Mouse (Mus musculus): ENCODE results near the gene D6Ertd527e.
A peak's percentile ranks its signal among the peaks of the same experiment; 100 is the strongest.

D6Ertd527e gene

GRCm38 (mm10) chr6:87111493-87111892, 6.9 kb downstream of the D6Ertd527e start:
- DNase-seq (ENCODE audit: low spot score in 2 of 2), result no peak

DNA sequence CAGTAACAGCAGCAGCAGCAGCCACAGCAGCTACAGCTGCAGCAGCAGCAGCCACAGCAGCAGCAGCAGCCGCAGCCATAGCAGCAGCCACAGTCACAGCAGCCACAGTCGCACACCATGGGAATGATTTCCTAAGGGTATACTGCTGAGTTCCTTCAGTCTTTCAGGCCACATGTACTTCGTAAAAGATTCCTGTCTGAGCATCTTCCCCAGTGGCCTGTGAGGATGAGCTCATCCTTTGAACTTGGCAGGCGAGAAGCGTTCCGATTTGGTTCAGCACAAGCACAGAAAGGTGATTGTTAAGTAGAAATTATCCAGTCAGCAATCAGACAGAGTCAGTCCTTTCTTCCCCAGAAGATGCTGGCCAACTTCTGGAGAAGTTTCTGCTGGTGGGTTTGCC, 7.6 kb downstream of the D6Ertd527e start:
- DNase-seq (ENCODE audit: low spot score in 2 of 2), result peak in 1 of 2 experiments; percentile 57

DNA sequence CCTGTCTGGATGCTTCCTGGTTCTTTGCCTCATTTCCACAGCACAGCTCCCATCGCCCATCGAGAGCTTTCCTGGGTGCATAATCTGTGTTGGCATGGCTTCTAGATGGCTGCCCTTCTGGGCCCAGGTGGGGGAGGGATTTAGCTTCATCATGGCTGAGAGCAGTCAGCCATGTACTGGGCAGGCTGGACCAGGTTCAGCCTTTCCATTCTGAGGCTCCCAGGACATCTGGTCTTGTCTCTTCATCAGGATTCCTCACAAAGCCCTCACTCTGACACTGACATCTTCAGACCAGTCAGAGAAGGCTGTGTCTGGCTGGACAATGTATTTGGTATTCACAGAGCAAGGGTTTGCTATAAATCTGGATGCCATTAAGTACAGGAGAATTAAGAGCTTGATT, 11.4 kb downstream of the D6Ertd527e start:
- peak in 1 of 2 experiments; percentile 50 for DNase-seq (ENCODE audit: low spot score in 2 of 2)

DNA sequence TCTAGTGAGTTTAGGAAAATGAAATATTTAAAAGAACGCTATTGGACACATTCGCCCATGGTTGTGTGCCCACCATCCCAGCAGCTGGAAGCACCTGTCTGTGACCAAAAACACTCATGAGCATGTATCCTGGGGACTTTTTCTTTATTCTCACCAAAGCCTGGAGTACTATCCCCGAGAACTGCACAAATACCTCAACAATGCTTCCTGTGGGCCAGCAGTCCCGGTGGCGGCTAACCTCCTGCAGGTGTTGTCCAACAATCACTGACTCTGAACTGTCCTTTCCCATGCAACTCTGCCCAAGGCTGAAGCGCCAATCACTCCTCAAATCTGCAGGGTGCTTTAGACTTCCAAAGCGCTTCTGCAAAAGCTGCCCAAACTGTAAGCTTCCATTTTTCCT, 12.1 kb downstream of the D6Ertd527e start:
- DNase-seq (ENCODE audit: low spot score in 2 of 2), result peak in 1 of 2 experiments; percentile 41

GRCm38 (mm10) chr6:87119066-87119837, 14.7 kb downstream of the D6Ertd527e start:
- peak in 1 of 2 experiments; percentile 1 for DNase-seq (ENCODE audit: low spot score in 2 of 2)

DNA sequence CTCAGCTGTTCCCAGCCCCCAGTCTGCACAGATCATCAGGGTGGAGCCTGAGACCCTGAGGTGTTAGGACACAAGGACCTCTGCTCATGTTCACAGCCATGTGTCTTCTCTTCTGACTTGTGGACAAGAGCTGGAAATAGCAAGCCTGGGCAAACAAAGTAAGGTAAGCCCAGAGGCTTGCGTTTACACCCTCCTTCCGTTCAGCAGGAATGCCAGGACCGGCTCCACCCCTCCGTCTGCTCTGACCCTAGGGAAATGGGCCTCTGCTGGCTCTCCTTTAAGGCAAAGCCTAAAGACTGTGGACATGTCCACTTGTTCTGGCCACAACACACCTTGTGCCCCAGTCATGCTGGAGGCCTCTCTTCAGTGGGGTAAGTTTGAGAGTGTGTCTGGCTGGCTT, 15.4 kb downstream of the D6Ertd527e start:
- DNase-seq (ENCODE audit: low spot score in 2 of 2), result no peak

DNA sequence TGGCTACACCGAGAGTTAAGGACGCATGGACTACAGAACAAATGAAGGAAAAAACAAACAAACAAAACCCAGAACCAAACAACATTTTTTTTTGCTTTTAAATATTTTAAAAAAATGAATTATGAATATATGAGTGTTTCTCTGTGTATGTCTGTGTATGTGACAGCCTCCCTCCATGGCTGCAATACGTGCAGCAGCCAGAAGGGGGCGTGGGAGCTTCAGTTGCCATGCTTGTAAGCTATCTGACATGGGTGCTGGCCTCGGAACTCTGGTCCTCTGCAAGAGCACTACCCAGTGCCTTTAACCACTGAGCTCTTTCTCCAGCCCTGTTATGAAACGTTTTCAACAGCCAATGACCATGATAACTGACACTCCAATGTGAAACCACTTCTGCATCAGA, 16.1 kb downstream of the D6Ertd527e start:
- DNase-seq (ENCODE audit: low spot score in 2 of 2), result no peak

DNA sequence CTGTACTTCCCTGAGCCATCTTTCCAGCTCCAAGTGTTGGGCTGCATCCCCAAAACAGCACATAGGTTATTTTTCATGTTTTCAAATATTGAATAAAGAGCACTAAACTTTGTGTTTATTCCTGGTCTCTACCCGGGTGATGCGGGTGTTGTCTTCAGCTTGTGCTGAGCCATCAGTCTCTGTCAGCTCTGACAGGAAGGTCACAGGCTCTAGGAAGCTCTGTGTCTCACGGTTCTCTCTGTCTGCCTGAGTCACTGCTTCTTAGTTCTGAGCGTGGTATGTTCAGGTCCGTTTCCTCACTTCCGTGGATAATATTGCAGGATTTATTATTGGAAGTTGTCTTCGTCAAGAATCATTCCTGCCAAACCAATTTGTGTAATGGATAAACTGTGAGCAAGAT, 17.4 kb downstream of the D6Ertd527e start:
- DNase-seq (ENCODE audit: low spot score in 2 of 2), result no peak

DNA sequence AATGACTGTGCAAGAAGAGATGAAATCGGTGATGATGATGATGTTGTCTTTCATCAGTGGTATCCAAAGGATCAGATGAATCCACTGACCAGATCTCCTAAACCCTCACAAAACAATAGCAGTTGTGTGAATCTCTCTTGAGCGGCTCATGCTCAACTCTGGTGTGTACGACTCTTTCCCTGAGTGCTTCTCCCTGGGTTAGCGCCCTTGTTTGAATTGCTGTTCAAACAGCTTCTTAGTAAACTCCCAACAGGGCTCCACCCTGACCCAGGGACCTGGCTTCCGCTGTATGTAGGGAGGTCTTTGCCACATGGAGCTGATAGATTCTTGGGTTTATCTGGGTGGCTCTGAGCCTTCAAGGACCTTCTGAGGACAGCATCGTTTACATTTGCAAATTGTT, 18.9 kb downstream of the D6Ertd527e start:
- no peak for DNase-seq (ENCODE audit: low spot score in 2 of 2)

GRCm38 (mm10) chr6:87123973-87124372, 19.4 kb downstream of the D6Ertd527e start:
- peak in 1 of 2 experiments; percentile 36 for DNase-seq (ENCODE audit: low spot score in 2 of 2)

DNA sequence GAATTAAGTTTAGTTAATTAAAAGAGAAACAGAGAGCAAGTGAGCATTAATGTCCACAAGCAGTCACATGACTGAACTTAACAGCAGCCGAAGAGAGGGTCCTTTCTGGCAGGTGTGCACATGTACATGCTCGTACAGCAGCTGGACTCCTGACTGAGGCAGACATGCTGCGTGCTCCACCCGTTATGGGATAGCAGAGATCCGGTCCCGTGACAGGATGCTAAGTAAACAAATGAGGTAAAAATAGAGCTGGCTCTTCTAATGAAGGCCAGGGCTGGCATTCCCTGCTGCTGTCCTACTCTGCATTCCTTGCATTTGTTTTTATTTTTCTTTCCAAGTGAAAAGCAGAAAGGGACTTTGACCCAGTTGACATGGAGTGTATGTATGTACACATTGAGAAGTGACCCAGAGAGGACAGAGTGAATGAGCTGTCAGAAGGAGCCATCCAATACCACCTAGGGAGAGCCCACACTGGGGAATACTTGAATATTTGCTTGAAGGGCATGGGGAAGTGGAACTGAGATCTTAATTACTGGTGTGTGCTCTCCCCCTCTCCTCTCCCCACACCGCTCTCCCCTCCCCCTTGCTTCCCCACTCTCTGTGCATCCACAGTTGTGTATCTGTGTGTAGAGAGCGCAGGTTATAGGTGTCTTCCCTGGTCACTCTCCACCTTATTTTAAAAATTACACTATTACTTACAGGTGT, 22.7 kb downstream of the D6Ertd527e start:
- DNase-seq (ENCODE audit: low spot score in 2 of 2), result no peak

DNA sequence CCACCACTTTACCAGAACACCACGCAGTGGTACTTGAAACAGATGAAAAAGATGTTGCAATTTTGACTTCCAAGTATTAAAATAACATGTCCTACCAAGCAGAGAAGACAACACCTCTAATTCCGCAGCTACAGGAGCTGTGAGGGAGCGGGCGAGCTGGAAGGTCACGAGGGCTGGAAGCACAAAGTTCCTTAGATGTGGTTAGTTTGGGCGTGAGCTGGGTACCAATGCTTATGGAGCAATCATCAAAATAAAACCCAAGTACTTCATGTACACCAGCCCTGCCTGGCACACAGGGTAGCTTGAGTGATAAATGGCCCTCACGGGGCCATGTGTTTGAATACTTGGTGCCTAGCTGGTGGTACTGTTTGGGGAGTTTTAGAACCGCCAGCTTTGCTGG, 25.3 kb downstream of the D6Ertd527e start:
- DNase-seq (ENCODE audit: low spot score in 2 of 2), result no peak

GRCm38 (mm10) chr6:87130628-87131027, 26.1 kb downstream of the D6Ertd527e start:
- no peak for DNase-seq (ENCODE audit: low spot score in 2 of 2)

- no peak for DNase-seq (ENCODE audit: low spot score in 2 of 2)
These were observed 26.5 kb downstream of the D6Ertd527e start for GRCm38 (mm10) chr6:87131078-87131477.

DNA sequence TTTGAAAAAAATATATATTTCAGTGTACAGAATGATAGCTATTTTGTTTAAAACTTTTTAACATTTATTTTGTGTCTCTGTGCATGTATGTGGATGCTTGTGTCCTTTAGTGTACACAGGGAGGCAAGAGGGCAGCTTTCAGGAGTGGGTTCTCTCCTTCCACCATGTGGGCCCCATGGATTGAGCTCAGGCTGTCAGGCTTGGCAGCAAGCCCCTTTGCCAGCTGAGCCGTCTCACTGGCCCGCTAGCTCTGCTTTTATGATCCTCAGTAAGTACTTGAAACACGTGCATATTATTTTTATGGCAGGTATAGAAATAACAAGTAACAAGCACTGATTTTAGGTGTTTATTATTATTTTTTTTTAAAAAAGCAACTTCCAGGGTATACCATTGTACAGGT, 29.0 kb downstream of the D6Ertd527e start:
- no peak for DNase-seq (ENCODE audit: low spot score in 2 of 2)

- DNase-seq (ENCODE audit: low spot score in 2 of 2), result no peak
These were observed 29.5 kb downstream of the D6Ertd527e start for GRCm38 (mm10) chr6:87133966-87134546.

- no peak for DNase-seq (ENCODE audit: low spot score in 2 of 2)
These were observed 33.9 kb downstream of the D6Ertd527e start for GRCm38 (mm10) chr6:87138479-87138878.

DNA sequence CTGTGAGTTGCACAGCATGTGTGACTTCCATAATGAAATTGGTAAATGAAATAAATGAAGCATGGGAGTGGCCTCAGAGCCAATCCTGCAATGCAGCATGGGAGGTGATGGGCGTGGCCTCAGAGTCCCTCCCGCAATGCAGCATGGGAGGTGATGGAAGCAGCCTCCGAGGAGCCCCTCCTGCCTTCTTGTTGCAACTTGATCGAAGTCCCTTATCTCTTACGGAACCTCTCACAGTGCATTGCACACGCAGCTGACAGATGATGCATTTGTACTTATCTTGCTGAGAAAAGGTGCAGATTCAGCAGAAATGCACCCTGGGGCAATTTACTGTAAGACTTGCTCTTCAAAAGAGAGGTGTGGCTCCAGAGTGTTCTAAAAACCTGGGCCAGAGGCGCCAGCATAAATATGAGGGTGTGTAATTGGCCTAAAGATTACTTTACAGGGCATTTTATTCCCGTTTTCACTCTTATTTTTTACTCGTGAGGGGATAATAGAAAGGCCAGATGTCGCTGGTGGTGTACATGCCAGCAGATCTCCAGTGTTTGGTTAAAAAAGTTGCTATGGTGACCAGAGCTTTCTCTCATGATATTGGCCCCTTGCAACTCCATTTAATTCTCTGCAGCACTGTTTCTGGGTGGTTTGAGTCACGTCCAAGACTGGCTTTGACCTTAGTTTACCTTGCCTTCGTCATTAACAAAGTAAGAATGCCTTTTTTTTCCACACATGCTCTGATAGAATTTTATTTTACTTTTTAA, 35.4 kb downstream of the D6Ertd527e start:
- DNase-seq (ENCODE audit: low spot score in 2 of 2), result no peak

DNA sequence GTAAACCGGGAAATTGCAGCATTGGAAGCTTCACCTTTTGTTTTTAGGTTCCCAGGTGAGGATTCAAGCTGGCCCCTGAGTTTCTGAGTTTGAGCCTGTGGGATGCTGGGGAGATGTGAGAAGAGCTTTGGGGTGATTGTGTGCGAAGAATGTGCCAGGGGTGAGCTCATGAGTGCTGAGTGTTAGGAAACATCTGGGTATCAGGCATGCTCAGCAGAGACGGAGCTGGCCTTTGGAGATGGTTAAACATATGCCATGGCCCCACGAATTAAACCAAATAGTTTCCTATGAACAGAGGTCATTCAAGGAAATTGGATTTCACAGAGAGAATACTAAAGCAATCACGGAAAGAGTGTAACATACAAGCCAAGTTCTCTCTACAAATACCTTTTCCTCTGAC, 37.7 kb downstream of the D6Ertd527e start:
- DNase-seq (ENCODE audit: low spot score in 2 of 2), result no peak

DNA sequence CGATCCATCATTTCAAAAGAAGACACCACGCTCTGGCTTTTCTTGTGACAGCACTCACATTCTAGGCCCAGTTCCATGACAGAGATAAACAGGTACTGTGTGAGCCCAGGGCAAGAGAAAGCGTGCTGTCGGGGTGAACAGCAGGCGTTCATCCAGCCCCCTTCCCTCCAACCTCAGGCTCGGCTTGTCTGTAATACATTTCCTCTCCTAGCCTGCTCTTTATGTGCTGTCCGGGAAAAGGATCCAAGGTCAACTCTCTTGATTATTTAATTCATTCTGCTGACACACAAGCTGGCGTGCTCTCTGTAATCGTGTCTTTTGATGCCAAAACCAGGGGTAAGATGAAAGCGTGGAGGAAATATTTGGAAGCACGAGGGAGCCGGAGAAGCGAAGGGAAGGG, 39.0 kb downstream of the D6Ertd527e start:
- DNase-seq (ENCODE audit: low spot score in 2 of 2), result peak in 1 of 2 experiments; percentile 42

- no peak for DNase-seq (ENCODE audit: low spot score in 2 of 2)
These were observed 43.4 kb downstream of the D6Ertd527e start for GRCm38 (mm10) chr6:87147921-87148320.

- no peak for DNase-seq (ENCODE audit: low spot score in 2 of 2)
These were observed 45.9 kb downstream of the D6Ertd527e start for GRCm38 (mm10) chr6:87150471-87150870.
